8 mouse cellular contexts compared by ENCODE assay signal in genomic region chr3:30968531-30969092, GRCm38 (mm10). TPM values are rescaled to one million over a fixed set of nuclear protein-coding genes. Genes with fewer than 3 reads are reported as not detected.
DNase-seq lines count a peak whose midpoint lies in the region; ATAC-seq lines count a peak whose summit lies in the region.

No protein-coding gene starts in this region.

- intact Hi-C loops in gastrocnemius, postnatal 14 days (cut with DNase I; ENCODE audit: low total_unique reads): no loop called here
- intact Hi-C loops in left cerebral cortex, postnatal 36 days (cut with DNase I): loop anchor here (2.0 to 10.0 kb wide), 4 partner anchors 28 to 364 kb away; partner anchors contain the start of genes Mynn and Sec62

- peak; percentile 30 to 49 for DNase-seq in left cerebral cortex, adult 18-20 months (ENCODE audit: low spot score in 2 of 2)
- DNase-seq in left cerebral cortex, adult 11 months (ENCODE audit: low spot score): no peak
- peak; percentile 50 for DNase-seq in gastrocnemius, postnatal 14 days
- DNase-seq in induced T-regulatory cell, adult 2 months (ENCODE audit: low read depth): peak; percentile 76
- peak; percentile 56 to 59 for DNase-seq in left cerebral cortex, postnatal 36 days (ENCODE audit: low spot score in 2 of 2)
- DNase-seq in right cerebral cortex, postnatal 4 days: peak; percentile 45

- ATAC-seq in common myeloid progenitor, adult 5-6 weeks (replicated peaks; ENCODE audit: low read depth, poor library complexity, severe bottlenecking): peak; percentile 52
- peak; percentile 56 for ATAC-seq in megakaryocyte-erythroid progenitor cell, adult 5-6 weeks (replicated peaks; ENCODE audit: low FRiP score, low TSS enrichment, poor library complexity, severe bottlenecking)

RNA-seq across cellular contexts. Expression of gene Phc3, which starts 0.6 kb away (rescaled TPM):
- 10 to 100 TPM; 36.5 to 37.4 TPM for total RNA-seq in left cerebral cortex, adult 18-20 months (2021)
- total RNA-seq in common myeloid progenitor, adult 5-6 weeks (2017): 20.9 and 21.1 TPM in 2 replicates
- 10 to 100 TPM; 10.5 to 11.8 TPM for total RNA-seq in gastrocnemius, postnatal 14 days (2021)
- total RNA-seq in left cerebral cortex, postnatal 36 days (2021): 10 to 100 TPM; 32.1 to 42.0 TPM
- total RNA-seq in megakaryocyte-erythroid progenitor cell, adult 5-6 weeks (2014; fragmentation: Nextera tagmentation): 30.5 and 33.7 TPM in 2 replicates
- total RNA-seq in megakaryocyte-erythroid progenitor cell, adult 5-6 weeks (2017): 12.8 and 22.3 TPM in 2 replicates

RNA-seq across cellular contexts. Expression of gene Prkci, which starts 26.9 kb away (rescaled TPM):
- 10 to 100 TPM; 64.8 to 66.3 TPM for total RNA-seq in left cerebral cortex, adult 18-20 months (2021)
- 11.3 and 12.9 TPM in 2 replicates for total RNA-seq in common myeloid progenitor, adult 5-6 weeks (2017)
- 1 to 10 TPM; 5.9 to 6.7 TPM for total RNA-seq in gastrocnemius, postnatal 14 days (2021)
- total RNA-seq in left cerebral cortex, postnatal 36 days (2021): 10 to 100 TPM; 62.5 to 65.5 TPM
- total RNA-seq in megakaryocyte-erythroid progenitor cell, adult 5-6 weeks (2014; fragmentation: Nextera tagmentation): 8.6 and 17.0 TPM in 2 replicates
- 5.7 and 6.8 TPM in 2 replicates for total RNA-seq in megakaryocyte-erythroid progenitor cell, adult 5-6 weeks (2017)
